Mouse (Mus musculus) spleen, adult 2 months (tissue): ENCODE results near the gene Nuak2.

ENCODE experiments used
- CTCF ChIP-seq: fragments of 200-500 bp; IDR thresholded peaks from 2 replicates; pipeline ENCODE4 v1.5.1; 2011; ENCODE audit warnings: mild to moderate bottlenecking, inconsistent platforms; ENCODE audit not compliant: insufficient read depth, insufficient read length, insufficient replicate concordance; ENCODE audit errors: extremely low read depth
- POLR2A ChIP-seq: fragments of 200-500 bp; IDR thresholded peaks from 2 replicates; pipeline ENCODE4 v1.6.1; 2011; ENCODE audit warnings: low read depth, low read length, inconsistent platforms

GRCm38 (mm10) chr1:132295506-132295905 lies 20.4 kb upstream of the Nuak2 start:
- TF ChIP-seq POLR2A (no peak), CTCF (no peak)
